9 mouse cellular contexts compared by ENCODE assay signal in the genomic region with DNA sequence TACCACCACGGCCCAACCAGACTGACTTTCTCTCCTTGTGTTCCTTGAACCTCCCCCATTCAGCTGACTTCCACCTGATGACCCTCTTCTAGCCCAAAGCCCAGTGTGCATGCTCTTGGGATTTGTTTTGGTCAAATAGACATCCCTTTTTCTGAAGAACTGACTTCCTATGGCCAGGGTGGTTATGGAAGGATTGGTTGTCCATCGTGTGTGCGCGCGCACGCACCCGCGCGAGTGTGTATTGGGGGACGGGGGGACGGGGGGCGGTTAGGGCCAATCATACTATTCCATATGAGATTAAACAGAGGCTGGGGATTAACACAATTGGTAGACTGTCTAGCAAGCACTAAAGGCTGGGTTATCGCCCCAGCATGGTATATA. TPM values are rescaled to one million over a fixed set of nuclear protein-coding genes. Genes with fewer than 3 reads are reported as not detected.
DNase-seq lines count a peak whose midpoint lies in the region; ATAC-seq and TF ChIP-seq lines count a peak whose summit lies in the region.
"Had no signal": no experiment of that assay in that cellular context is flagged by ENCODE, and none has a peak within 500 bp of the region (broad histone marks: within the 10 kb centered on the region; RNA-seq: fewer than 3 reads in every experiment).

No protein-coding gene starts in this region.

- H3K79me2 ChIP-seq in heart, adult 2 months (replicated peaks; ENCODE audit: control insufficient read depth, insufficient read depth, low read length) = no peaks in the 10 kb centered on the region

- H3K9ac ChIP-seq in heart, adult 2 months (ENCODE audit: low read depth, low read length) = peak overlapping the region; percentile 5
- H3K9ac ChIP-seq in hindbrain, postnatal 0 days (replicated peaks; ENCODE audit: low read length) = peak overlapping the region; percentile 53
- peak overlapping the region; percentile 61 for H3K9ac ChIP-seq in neural tube, embryonic 12.5 days

- no peaks in the 10 kb centered on the region for H3K4me1 ChIP-seq in heart, adult 2 months (ENCODE audit: control insufficient read depth, insufficient read depth, low read length)
- peaks cover 11% of the 10 kb centered on the region for H3K4me1 ChIP-seq in testis, adult 2 months (ENCODE audit: control insufficient read depth, insufficient read depth, low read length)
- H3K4me1 ChIP-seq in hindbrain, postnatal 0 days (ENCODE audit: insufficient read depth, low read length) = no peaks in the 10 kb centered on the region
- peaks cover 17% of the 10 kb centered on the region; the same call in 1 of the 2 replicates for H3K4me1 ChIP-seq in neural tube, embryonic 12.5 days

- TF ChIP-seq EP300 in heart, adult 2 months (IDR thresholded peaks at IDR 0.05; ENCODE audit: insufficient read depth, low read depth, low read length) = no peak

- H3K4me3 ChIP-seq in heart, adult 2 months = peak overlapping the region; percentile 76
- peak overlapping the region; percentile 81 for H3K4me3 ChIP-seq in testis, adult 2 months (ENCODE audit: control insufficient read depth, low read depth, low read length)
- H3K4me3 ChIP-seq in hindbrain, postnatal 0 days (ENCODE audit: low read length) = peak overlapping the region; percentile 60
- peak overlapping the region; percentile 67 for H3K4me3 ChIP-seq in neural tube, embryonic 12.5 days

- TF ChIP-seq POLR2A in heart, adult 2 months (IDR thresholded peaks at IDR 0.05; ENCODE audit: insufficient read depth, low read depth, low read length) = no peak
- no peak for TF ChIP-seq POLR2A in testis, adult 2 months (IDR thresholded peaks at IDR 0.05; ENCODE audit: control insufficient read depth, low read depth, low read length)

- 5% methylated on average over 13 of the region's 13 CpGs for WGBS in heart, adult 2 months
- WGBS in hindbrain, postnatal 0 days = 3% methylated on average over 13 of the region's 13 CpGs
- 3% methylated on average over 13 of the region's 13 CpGs for WGBS in neural tube, embryonic 12.5 days

- ATAC-seq in hindbrain, postnatal 0 days = no peak
- no peak for ATAC-seq in neural tube, embryonic 12.5 days (ENCODE audit: low FRiP score, low read depth)

- H3K27me3 ChIP-seq in heart, adult 2 months (ENCODE audit: control insufficient read depth, insufficient read depth, low read length) = no peaks in the 10 kb centered on the region
- H3K27me3 ChIP-seq in testis, adult 2 months (ENCODE audit: control insufficient read depth, insufficient read depth, low read length) = no peaks in the 10 kb centered on the region
- no peaks in the 10 kb centered on the region for H3K27me3 ChIP-seq in hindbrain, postnatal 0 days (ENCODE audit: insufficient read depth, low read length)
- H3K27me3 ChIP-seq in neural tube, embryonic 12.5 days (replicated peaks) = no peaks in the 10 kb centered on the region
- H3K27me3 ChIP-seq: Patski had no signal

- DNase-seq in heart, adult 2 months = no peak
- DNase-seq in heart, postnatal 36 days = no peak
- no peak for DNase-seq in testis, postnatal 14 days (ENCODE audit: low spot score)
- peak; percentile 45 for DNase-seq in hindbrain, postnatal 0 days (ENCODE audit: low spot score)
- DNase-seq in frontal cortex, postnatal 25 days (ENCODE audit: low spot score in 2 of 2) = no peak
- no peak for DNase-seq in testis, postnatal 10 days (ENCODE audit: low spot score)

- H3K27ac ChIP-seq in heart, adult 2 months = peak overlapping the region; percentile 86
- peak overlapping the region; percentile 12; the same call in 1 of the 2 replicates for H3K27ac ChIP-seq in testis, adult 2 months (ENCODE audit: control insufficient read depth, insufficient read depth, low read depth, low read length)
- H3K27ac ChIP-seq in hindbrain, postnatal 0 days = peak overlapping the region; percentile 59; the same call in 1 of the 2 replicates
- no peak overlapping the region for H3K27ac ChIP-seq in neural tube, embryonic 12.5 days

- H3K36me3 ChIP-seq in heart, adult 2 months (ENCODE audit: control insufficient read depth, insufficient read depth, low read length) = no peaks in the 10 kb centered on the region
- no peaks in the 10 kb centered on the region for H3K36me3 ChIP-seq in testis, adult 2 months (ENCODE audit: control insufficient read depth, insufficient read depth, low read length)
- peaks cover 19% of the 10 kb centered on the region for H3K36me3 ChIP-seq in hindbrain, postnatal 0 days (ENCODE audit: insufficient read depth, low read length)
- peaks cover 36% of the 10 kb centered on the region for H3K36me3 ChIP-seq in neural tube, embryonic 12.5 days

- no peak for TF ChIP-seq CTCF in heart, adult 2 months (IDR thresholded peaks at IDR 0.05)
- TF ChIP-seq CTCF in testis, adult 2 months (IDR thresholded peaks at IDR 0.05; ENCODE audit: control insufficient read depth, insufficient read depth, insufficient replicate concordance, low read depth, low read length) = no peak
- TF ChIP-seq CTCF in hindbrain, postnatal 0 days (IDR thresholded peaks at IDR 0.05; ENCODE audit: low read depth) = no peak

- intact Hi-C loops in heart, adult 2 months (cut with DNase I) = no loop called here
- intact Hi-C loops in heart, postnatal 36 days (cut with DNase I) = loop anchor here (2.0 kb wide), 1 partner anchor 51 kb away; no protein-coding TSS in a partner anchor

- peak overlapping the region; percentile 77 for H3K4me2 ChIP-seq in hindbrain, postnatal 0 days (ENCODE audit: low read depth, low read length)
- H3K4me2 ChIP-seq in neural tube, embryonic 12.5 days (replicated peaks) = peak overlapping the region; percentile 70

- H3K9me3 ChIP-seq in hindbrain, postnatal 0 days (ENCODE audit: low read length) = no peaks in the 10 kb centered on the region
- no peaks in the 10 kb centered on the region for H3K9me3 ChIP-seq in neural tube, embryonic 12.5 days

RNA-seq across cellular contexts. Expression of a gene that starts 0.8 kb away (rescaled TPM):
- total RNA-seq in heart, adult 2 months (2021) = 1 to 10 TPM; 2.8 to 3.6 TPM
- polyA plus RNA-seq in heart, adult 2 months (2012; rRNA removed) = 10.3 and 15.8 TPM in 2 replicates
- 1 to 10 TPM; 4.1 to 4.7 TPM for total RNA-seq in heart, postnatal 36 days (2021)
- polyA plus RNA-seq in testis, adult 2 months (2012; rRNA removed) = 156 and 170 TPM in 2 replicates
- 25.4 and 35.0 TPM in 2 replicates for total RNA-seq in hindbrain, postnatal 0 days (2014; rRNA removed)
- polyA plus RNA-seq in hindbrain, postnatal 0 days (2015; fragmentation: Nextera tagmentation; extraction: Ambion mirVana) = 30.2 and 32.2 TPM in 2 replicates
- polyA plus RNA-seq in neural tube, embryonic 12.5 days (2016; fragmentation: Nextera tagmentation; extraction: Ambion mirVana) = 25.3 and 27.9 TPM in 2 replicates

RNA-seq across cellular contexts. Expression of a gene that starts 16.7 kb away (rescaled TPM):
- total RNA-seq in heart, adult 2 months (2021) = 10 to 100 TPM in 1 of 2 experiments, 1 to 10 TPM in 1; 8.8 to 10.4 TPM
- polyA plus RNA-seq in heart, adult 2 months (2012; rRNA removed) = 13.6 and 15.0 TPM in 2 replicates
- total RNA-seq in heart, postnatal 36 days (2021) = 10 to 100 TPM in 1 of 2 experiments, 1 to 10 TPM in 1; 8.3 to 11.5 TPM
- 5.8 and 6.0 TPM in 2 replicates for polyA plus RNA-seq in testis, adult 2 months (2012; rRNA removed)
- 1.2 and 4.5 TPM in 2 replicates for total RNA-seq in hindbrain, postnatal 0 days (2014; rRNA removed)
- 0.99 and 1.0 TPM in 2 replicates for polyA plus RNA-seq in hindbrain, postnatal 0 days (2015; fragmentation: Nextera tagmentation; extraction: Ambion mirVana)
- polyA plus RNA-seq in neural tube, embryonic 12.5 days (2016; fragmentation: Nextera tagmentation; extraction: Ambion mirVana) = 6.4 and 6.9 TPM in 2 replicates

RNA-seq across cellular contexts. Expression of a gene that starts 30.2 kb away (rescaled TPM):
- total RNA-seq in heart, adult 2 months (2021) = 10 to 100 TPM; 21.9 to 26.6 TPM
- 45.1 TPM in 2 replicates for polyA plus RNA-seq in heart, adult 2 months (2012; rRNA removed)
- total RNA-seq in heart, postnatal 36 days (2021) = 10 to 100 TPM; 24.3 to 27.3 TPM
- 62.3 and 62.4 TPM in 2 replicates for polyA plus RNA-seq in testis, adult 2 months (2012; rRNA removed)
- total RNA-seq in hindbrain, postnatal 0 days (2014; rRNA removed) = 77.6 and 99.2 TPM in 2 replicates
- polyA plus RNA-seq in hindbrain, postnatal 0 days (2015; fragmentation: Nextera tagmentation; extraction: Ambion mirVana) = 14.0 and 14.6 TPM in 2 replicates
- 10.6 and 11.1 TPM in 2 replicates for polyA plus RNA-seq in neural tube, embryonic 12.5 days (2016; fragmentation: Nextera tagmentation; extraction: Ambion mirVana)

RNA-seq across cellular contexts. Expression of a gene that starts 37.0 kb away (rescaled TPM):
- 10 to 100 TPM; 88.7 to 96.7 TPM for total RNA-seq in heart, adult 2 months (2021)
- polyA plus RNA-seq in heart, adult 2 months (2012; rRNA removed) = 21.9 and 36.4 TPM in 2 replicates
- total RNA-seq in heart, postnatal 36 days (2021) = 100 to 1,000 TPM in 1 of 2 experiments, 10 to 100 TPM in 1; 87.1 to 103 TPM
- 32.7 and 38.9 TPM in 2 replicates for polyA plus RNA-seq in testis, adult 2 months (2012; rRNA removed)
- total RNA-seq in hindbrain, postnatal 0 days (2014; rRNA removed) = 149 and 188 TPM in 2 replicates
- polyA plus RNA-seq in hindbrain, postnatal 0 days (2015; fragmentation: Nextera tagmentation; extraction: Ambion mirVana) = 332 and 334 TPM in 2 replicates
- 572 and 583 TPM in 2 replicates for polyA plus RNA-seq in neural tube, embryonic 12.5 days (2016; fragmentation: Nextera tagmentation; extraction: Ambion mirVana)

RNA-seq across cellular contexts. Expression of a gene that starts 39.3 kb away (rescaled TPM):
- 10 to 100 TPM; 17.2 to 17.4 TPM for total RNA-seq in heart, adult 2 months (2021)
- polyA plus RNA-seq in heart, adult 2 months (2012; rRNA removed) = 25.4 and 33.7 TPM in 2 replicates
- total RNA-seq in heart, postnatal 36 days (2021) = 10 to 100 TPM; 17.5 to 18.0 TPM
- 24.4 and 26.2 TPM in 2 replicates for polyA plus RNA-seq in testis, adult 2 months (2012; rRNA removed)
- 106 and 109 TPM in 2 replicates for total RNA-seq in hindbrain, postnatal 0 days (2014; rRNA removed)
- 9.4 and 10.8 TPM in 2 replicates for polyA plus RNA-seq in hindbrain, postnatal 0 days (2015; fragmentation: Nextera tagmentation; extraction: Ambion mirVana)
- polyA plus RNA-seq in neural tube, embryonic 12.5 days (2016; fragmentation: Nextera tagmentation; extraction: Ambion mirVana) = 8.2 and 11.3 TPM in 2 replicates

Comparison
In these comparisons a context has a peak if more than half of its experiments do, and no peak if none do; other contexts are left out.
1. H3K9ac ChIP-seq: peak in every context shown above with its lines; median percentile 61 in neural tube, embryonic 12.5 days; 53 in hindbrain, postnatal 0 days; 5 in heart, adult 2 months.